Mouse (Mus musculus) left cerebral cortex, adult 2 months (tissue): ENCODE results near the gene Phf5a. TPM values are rescaled to one million over a fixed set of nuclear protein-coding genes. Genes with fewer than 3 reads are reported as not detected.

Source experiments
- DNase-seq, 2 experiments: peaks; one replicate each; pipeline ENCODE4 v3.0.0; 2021 to 2022; ENCODE audit warnings: low spot score in 2 of 2, mixed read lengths in 1 of 2; ENCODE audit errors: extremely low spot score in 1 of 2
- H3K27ac ChIP-seq: fragments of 200-600 bp; 2 replicates; pipeline ENCODE4 v1.8.1; 2022
- H3K4me3 ChIP-seq: fragments of 200-600 bp; 2 replicates; pipeline ENCODE4 v1.8.1; 2022
- CTCF ChIP-seq: fragments of 200-600 bp; IDR thresholded peaks from 2 replicates; pipeline ENCODE4 v1.8.1; 2022; ENCODE audit warnings: antibody characterized with exemption, mild to moderate bottlenecking, moderate library complexity
- intact Hi-C: fragments of 180-260 bp; cut with DNase I; formaldehyde crosslinking; loops from one replicate; pipeline ENCODE4 v1.15.1; 2025
- total RNA-seq, 2 experiments: library from RNA; stranded (reverse); gene quantifications; 2 replicates each; pipeline ENCODE4 v1.2.3; 2021

The Phf5a gene
- total RNA-seq, 2 experiments from 2014 or later = 31.1 to 32.8 TPM

DNA sequence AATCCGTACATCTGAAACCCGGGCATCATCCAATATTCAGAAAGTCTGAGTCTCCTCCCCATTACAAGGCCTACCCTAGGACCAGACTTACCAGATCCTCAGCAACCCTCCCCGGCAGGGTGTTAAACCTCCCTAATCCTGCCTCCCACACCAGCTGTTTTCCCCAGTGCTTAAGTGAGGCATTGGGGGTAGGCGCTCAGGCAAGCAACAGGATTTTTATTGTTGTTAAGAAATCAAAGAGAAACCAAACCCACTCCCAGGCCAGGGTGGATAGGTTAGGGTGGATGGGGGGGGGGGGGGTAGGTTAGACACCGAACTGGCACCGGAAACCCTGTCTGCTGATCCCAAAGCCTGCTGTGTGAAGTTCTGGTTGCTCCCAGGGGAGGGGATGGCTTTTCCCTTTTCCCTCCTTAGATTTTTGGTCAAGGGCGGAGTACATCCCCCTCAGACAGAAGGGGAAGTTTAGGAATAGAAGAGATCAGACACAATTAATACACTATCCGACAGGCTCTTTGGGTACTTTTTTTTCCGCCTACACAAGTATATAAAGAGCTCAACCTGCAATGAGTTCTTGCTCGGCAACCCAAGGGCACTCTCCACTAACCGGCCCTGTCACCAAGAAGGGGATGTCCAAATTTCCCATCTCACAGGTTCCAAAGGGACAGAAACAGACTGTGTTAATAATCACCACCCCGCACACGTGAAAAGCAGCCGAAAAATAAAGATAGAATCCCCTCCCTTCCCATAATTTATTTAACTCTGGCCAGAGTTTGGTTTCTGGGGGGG, 14.6 kb downstream of the Phf5a start:
- intact Hi-C loops = loop anchor here (2.0 kb wide), 2 partner anchors 20 to 46 kb away; no protein-coding TSS in a partner anchor
- TF ChIP-seq CTCF = no peak

DNA sequence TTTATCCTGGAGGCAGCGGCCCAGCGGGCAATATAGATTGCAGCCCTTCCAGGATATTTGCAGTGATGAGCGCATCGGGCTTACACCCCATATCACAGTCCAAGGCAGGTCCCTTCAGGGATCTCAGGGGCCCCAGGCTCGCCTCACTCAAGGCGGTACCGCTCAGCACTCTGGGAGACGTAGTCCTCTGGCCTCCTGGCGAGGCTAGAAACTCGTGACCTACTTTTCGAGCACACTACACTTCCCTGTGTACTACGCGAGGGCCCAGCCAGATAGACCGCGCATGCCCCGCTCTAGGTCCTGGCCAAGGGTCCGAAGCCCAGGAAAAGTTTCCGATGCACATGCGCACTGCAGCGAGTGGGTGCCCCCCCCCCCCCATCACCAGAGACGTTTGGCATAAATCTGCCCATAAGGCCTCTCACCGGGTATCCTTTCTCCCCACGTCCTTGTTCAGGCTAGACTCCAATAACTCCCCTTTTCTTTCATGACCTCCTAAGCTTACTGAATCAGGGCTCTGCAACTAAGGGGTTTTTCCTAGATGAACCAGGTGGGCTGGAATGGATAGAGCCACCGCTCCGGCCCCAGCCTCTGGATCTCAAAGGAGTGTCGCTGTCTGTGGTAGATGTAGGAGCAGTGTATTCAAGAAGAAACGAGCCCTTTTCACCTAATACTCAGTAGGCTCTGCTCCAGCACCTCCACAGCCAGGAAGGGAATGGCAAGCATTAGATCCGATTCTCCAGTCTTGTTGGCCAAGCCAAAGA, 15.5 kb downstream of the Phf5a start:
- TF ChIP-seq CTCF = no peak
- peak overlapping the region; percentile 98 for H3K4me3 ChIP-seq
- H3K27ac ChIP-seq = peak overlapping the region; percentile 99
- intact Hi-C loops = loop anchor here (2.0 kb wide), 2 partner anchors 19 to 45 kb away; no protein-coding TSS in a partner anchor
- DNase-seq = peak; percentile 80 to 85

More for the DNA sequence above, 14.6 kb downstream of the Phf5a start:
- H3K27ac ChIP-seq = peak overlapping the region; percentile 99
- H3K4me3 ChIP-seq = peak overlapping the region; percentile 98
- no peak for DNase-seq

DNA sequence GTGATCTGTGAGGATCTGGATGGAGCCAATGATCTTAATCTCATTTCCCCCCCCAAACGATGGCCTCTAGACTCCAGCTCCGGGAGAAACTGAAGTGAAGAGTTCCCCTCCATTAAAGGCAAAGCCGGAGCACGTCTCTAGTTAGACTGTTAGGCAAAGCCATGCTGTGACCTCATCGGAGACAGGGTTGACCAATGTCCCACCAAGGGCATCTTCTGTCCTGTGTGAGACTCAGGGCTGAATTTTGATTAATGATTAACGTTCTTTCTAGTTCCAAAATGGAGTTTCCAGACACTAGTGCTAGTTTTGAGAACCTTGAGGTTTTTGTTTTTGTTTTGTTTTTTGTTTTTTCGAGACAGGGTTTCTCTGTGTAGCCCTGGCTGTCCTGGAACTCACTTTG, 18.6 kb downstream of the Phf5a start:
- no peak for TF ChIP-seq CTCF
- intact Hi-C loops = no loop called here
- DNase-seq = no peak
- Histone ChIP-seq H3K4me3 (no peak overlapping the region), H3K27ac (no peak overlapping the region)

DNA sequence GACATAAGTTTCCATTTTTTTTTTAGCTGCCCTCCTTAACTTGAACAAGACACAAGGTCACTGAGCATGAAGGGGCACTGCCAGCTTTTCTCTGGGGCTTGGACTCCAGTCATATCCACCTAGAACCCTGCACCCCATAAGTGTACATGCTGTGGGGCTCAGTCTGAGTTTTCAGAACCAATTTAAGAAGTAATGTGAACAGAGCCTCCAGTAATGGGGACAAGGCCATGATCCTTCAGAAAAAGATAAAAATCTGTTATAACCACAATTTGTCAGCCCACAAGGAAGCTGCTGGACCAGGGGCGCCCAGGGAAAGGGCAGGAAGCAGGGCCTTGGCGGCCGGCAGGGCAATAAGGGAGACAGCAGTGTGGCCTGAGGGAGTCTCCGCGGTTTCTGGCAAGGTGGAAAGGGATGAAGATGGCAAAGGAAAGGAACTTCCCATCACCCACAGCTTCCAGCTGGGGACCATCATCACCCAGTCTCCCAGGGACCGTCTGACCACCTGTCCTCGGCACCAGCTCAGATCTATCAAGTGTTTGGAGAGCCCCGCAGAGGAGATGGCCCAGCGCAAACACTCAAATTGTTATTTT, 19.2 kb downstream of the Phf5a start:
- no peak for DNase-seq
- H3K27ac ChIP-seq = no peak overlapping the region

DNA sequence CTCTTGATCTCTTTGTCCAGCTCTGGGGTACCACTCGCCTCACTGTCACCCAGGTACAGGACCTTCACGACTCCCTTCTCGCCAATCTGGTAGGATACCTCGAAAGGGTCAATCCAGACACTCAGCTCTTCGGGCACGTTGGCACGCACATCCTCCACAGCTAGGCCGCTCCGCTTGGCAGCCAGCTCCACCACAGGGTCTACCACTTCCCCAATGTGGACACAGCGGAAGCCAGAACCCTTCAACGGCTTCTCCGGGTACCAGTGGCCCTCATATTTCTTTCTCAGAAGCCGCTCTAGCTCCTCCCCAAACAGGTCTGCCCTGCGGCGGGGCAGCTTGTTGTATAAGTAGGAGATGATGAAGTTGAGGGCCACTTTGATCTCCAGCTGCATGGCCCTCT, 20.3 kb downstream of the Phf5a start:
- H3K27ac ChIP-seq = no peak overlapping the region
- no peak overlapping the region for H3K4me3 ChIP-seq
- no peak for DNase-seq
- TF ChIP-seq CTCF = no peak
- intact Hi-C loops = no loop called here

More for the DNA sequence above, 19.2 kb downstream of the Phf5a start:
- no peak for TF ChIP-seq CTCF
- intact Hi-C loops = no loop called here
- H3K4me3 ChIP-seq = no peak overlapping the region

DNA sequence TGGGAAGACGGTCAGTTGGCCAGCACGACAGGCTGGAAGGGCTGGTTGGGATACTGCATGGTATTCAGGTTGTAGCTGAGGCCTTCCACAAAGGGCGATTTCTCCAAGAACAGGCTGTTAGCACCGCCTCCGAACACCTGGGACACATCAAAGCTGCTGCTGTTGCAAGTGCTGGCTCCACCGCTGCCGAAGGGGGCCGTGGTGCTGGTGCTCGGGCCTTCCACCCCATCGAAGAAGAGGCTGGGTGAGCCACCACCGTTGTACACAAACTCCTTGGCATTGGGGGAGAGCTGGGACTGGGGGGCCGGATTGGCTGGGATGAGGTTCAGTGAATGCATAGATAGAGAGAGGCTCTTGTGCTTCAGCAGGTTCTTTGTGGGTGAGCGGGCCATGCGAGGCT, 21.0 kb downstream of the Phf5a start:
- intact Hi-C loops = no loop called here
- H3K27ac ChIP-seq = peak overlapping the region; percentile 40; the same call in 1 of the 2 replicates
- DNase-seq = no peak
- TF ChIP-seq CTCF = no peak
- H3K4me3 ChIP-seq = no peak overlapping the region

DNA sequence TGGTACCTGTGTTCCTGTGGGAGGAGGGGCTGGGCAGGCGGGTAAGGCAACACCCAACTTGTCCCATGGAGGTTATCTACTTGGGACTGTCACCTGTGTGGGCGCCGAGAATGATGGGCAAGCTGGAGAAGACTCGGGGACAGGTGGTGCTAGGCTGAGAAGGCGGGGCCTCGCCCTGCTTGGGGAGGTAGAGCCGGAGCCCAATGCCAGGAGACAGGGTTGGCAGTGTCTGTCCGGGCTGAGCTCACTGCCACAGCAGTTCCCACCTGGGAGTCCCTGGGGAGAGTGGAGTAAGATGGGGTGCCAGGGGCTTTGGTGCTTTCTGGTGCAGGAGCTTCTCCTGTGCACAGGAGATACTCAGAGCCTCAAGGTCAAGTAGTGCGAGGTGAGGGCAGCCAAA, 22.6 kb downstream of the Phf5a start:
- no peak for DNase-seq
- no peak overlapping the region for H3K27ac ChIP-seq
- intact Hi-C loops = no loop called here
- H3K4me3 ChIP-seq = no peak overlapping the region
- TF ChIP-seq CTCF = no peak

DNA sequence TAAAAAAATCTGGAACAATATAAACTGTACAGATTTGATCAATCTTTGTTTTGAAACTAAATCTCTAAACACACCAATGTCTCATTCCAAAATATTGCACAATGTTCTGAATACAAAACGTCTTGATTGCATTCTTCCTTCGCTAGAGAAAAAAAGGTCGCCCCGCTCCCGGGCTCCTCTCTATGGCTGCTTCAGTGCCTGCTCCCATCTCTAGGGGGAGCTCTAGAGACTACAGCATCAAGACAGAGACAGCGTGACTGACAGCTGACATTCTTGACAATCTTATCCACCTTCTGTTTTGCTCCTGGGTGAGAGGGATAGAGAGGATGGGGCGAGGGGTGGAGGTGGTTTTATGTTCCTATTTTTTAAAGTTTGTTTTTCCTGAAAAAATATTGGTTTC, 23.4 kb downstream of the Phf5a start:
- Histone ChIP-seq H3K4me3 (no peak overlapping the region), H3K27ac (no peak overlapping the region)
- intact Hi-C loops = no loop called here
- DNase-seq = no peak
- TF ChIP-seq CTCF = peak; percentile 94

DNA sequence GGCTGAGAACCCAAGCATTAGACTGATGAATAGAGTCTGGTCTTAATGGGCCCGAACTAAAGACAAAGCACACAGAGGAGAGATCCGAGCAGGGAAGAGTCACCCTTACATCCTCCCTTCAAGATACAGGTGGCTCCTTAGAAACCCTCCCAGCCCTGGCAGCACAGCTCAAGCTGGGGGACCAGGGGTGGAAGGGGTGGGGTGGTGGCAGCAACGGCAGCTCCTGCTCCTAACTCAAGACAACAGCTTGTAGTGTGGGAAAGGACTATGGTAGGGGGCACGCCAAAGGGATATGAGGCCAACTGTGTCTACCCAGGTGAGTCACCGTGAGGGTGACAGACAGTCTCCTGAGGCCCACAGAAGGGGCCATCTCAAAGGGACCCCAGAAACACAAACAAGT, 23.9 kb downstream of the Phf5a start:
- intact Hi-C loops = no loop called here
- Histone ChIP-seq H3K4me3 (no peak overlapping the region), H3K27ac (no peak overlapping the region)
- DNase-seq = no peak
- TF ChIP-seq CTCF = no peak

DNA sequence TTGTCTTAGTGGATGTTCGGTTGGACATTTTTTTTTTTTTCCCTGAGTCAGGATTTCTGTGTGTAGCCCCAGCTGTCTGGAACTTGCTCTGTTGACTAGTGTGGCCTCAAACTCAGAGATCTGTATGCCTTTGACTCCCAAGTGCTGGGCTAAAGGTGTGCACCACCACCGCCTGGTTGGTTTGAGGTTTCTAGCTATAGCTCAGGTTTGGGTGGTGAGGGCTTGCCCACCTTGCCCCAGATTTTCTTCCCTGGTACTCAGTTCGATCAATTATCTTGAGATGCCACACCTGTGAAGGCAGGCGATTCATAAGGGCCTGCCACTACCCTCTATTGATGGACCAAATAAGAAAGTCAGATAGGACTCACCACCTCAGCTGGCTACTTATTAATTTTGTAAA, 24.6 kb downstream of the Phf5a start:
- intact Hi-C loops = no loop called here
- H3K27ac ChIP-seq = no peak overlapping the region
- no peak overlapping the region for H3K4me3 ChIP-seq
- TF ChIP-seq CTCF = no peak
- DNase-seq = no peak

DNA sequence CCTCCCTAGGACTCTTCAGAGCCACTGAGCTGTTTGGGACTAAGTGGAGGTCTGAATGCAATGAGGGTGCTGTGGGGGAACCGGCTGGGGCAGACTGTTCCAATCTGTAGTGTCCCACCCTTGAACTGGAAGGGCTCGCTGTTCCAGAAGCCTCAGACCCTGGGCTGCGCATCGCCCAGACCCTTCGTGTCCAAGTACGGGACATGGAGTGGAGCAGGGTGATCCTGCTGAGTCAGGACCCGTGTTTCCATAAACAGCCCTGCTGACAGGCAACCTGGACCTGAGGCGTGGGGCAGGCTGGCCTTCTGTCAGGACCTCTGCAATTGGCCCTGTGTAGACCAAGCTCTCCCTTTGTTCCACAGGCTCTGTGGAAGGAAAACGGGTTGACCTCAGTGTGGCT, 25.0 kb downstream of the Phf5a start:
- H3K4me3 ChIP-seq = no peak overlapping the region
- intact Hi-C loops = no loop called here
- no peak for DNase-seq
- no peak overlapping the region for H3K27ac ChIP-seq
- TF ChIP-seq CTCF = no peak

DNA sequence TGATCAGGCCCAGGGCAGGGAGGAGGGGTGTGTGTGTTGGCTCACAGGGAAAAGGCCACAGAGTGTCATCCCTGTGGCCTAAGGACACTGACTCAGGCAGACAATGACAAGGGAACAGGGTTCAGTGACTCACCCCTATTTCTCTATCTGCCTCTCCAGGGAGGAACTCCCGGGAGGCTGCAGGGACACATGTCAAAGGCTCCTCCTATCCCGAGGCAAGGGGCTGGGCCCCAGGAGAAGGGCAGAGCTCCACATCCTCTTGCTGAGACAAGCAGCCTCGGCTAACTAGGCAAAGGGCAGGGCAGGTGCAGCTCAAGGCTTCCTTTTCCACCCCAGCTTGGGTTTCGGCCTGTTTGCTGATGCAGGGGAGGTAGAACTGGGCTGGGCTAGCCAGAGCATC, 26.0 kb downstream of the Phf5a start:
- H3K4me3 ChIP-seq = no peak overlapping the region

More for the DNA sequence above, 26.0 kb downstream of the Phf5a start:
- peak overlapping the region; percentile 8; the same call in 1 of the 2 replicates for H3K27ac ChIP-seq
- no peak for TF ChIP-seq CTCF
- intact Hi-C loops = no loop called here
- no peak for DNase-seq
